In the genomic region with DNA sequence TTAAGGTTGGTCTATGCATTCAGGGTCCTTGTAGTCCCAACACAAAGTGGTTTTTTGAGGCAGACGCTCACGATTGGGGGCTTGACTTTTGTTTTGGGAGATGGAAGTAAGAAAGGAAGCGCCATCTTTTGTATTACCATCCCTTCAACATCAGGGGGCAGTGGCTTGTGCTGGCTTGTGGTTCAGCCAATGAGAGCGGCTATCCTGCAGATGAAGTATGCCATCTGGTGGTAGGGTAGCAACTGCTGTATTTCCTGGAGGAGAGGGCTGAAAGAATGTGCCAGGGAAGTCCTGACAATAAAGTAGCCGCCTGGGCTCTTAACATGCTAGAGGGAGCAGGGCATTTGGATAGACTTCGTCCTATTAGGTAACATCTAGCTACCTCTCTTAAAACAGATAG, we compare ENCODE assay signal across 20 mouse cellular contexts.
DNase-seq lines count a peak whose midpoint lies in the region; ATAC-seq and TF ChIP-seq lines count a peak whose summit lies in the region.
"Had no signal": no experiment of that assay in that cellular context is flagged by ENCODE, and none has a peak within 500 bp of the region (broad histone marks: within the 10 kb centered on the region; RNA-seq: fewer than 3 reads in every experiment).

No protein-coding gene starts in this region.

- no peaks in the 10 kb centered on the region for H3K9me3 ChIP-seq in midbrain, embryonic 11.5 days (ENCODE audit: control insufficient read depth, low read length)
- no peaks in the 10 kb centered on the region for H3K9me3 ChIP-seq in midbrain, embryonic 14.5 days (ENCODE audit: control insufficient read depth, low read length)
- H3K9me3 ChIP-seq: heart, embryonic 15.5 days; hindbrain, embryonic 13.5 days had no signal

- no peaks in the 10 kb centered on the region for H3K27me3 ChIP-seq in midbrain, embryonic 11.5 days (ENCODE audit: control insufficient read depth, insufficient read depth, low read length)
- no peaks in the 10 kb centered on the region for H3K27me3 ChIP-seq in midbrain, embryonic 14.5 days (ENCODE audit: control insufficient read depth, insufficient read depth, low read length)
- H3K27me3 ChIP-seq in small intestine, adult 2 months (ENCODE audit: control insufficient read depth, insufficient read depth, low read length): no peaks in the 10 kb centered on the region
- H3K27me3 ChIP-seq: heart, embryonic 15.5 days; hindbrain, embryonic 13.5 days had no signal

- DNase-seq in layer of hippocampus, adult 2 months (ENCODE audit: low spot score in 2 of 2): no peak
- no peak for DNase-seq in layer of hippocampus, postnatal 36 days
- DNase-seq in midbrain, embryonic 11.5 days (ENCODE audit: low spot score, missing footprints): peak; percentile 49
- no peak for DNase-seq in midbrain, embryonic 14.5 days
- DNase-seq in ES-CJ7 (ENCODE audit: low read depth, low spot score): peak; percentile 67
- DNase-seq in adrenal gland, adult (ENCODE audit: inconsistent age in 2 of 2, low spot score in 1 of 2): no peak
- DNase-seq: adrenal gland, postnatal 36 days; cerebellum, adult 9-10 months; gastrocnemius, postnatal 25 days; heart, postnatal 36 days; kidney, adult 9 months; kidney, postnatal 25 days; lung, adult 2 months had no signal

- no peak for TF ChIP-seq POLR2A in small intestine, adult 2 months (IDR thresholded peaks at IDR 0.05; ENCODE audit: low read depth, low read length)

- peak; percentile 35 for TF ChIP-seq CTCF in layer of hippocampus, adult 2 months (conservative IDR thresholded peaks at IDR 0.05)
- TF ChIP-seq CTCF in small intestine, adult 2 months (IDR thresholded peaks at IDR 0.05; ENCODE audit: extremely low read depth, insufficient read length, insufficient replicate concordance, low read depth, low read length): peak; percentile 37; the same call in 1 of the 2 replicates

- 95% methylated on average over 6 of the region's 6 CpGs for WGBS in midbrain, embryonic 11.5 days
- WGBS in midbrain, embryonic 14.5 days: 96% methylated on average over 6 of the region's 6 CpGs
- WGBS in small intestine, adult 2 months: 90% methylated on average over 6 of the region's 6 CpGs

- H3K27ac ChIP-seq in layer of hippocampus, adult 2 months: no peak overlapping the region
- H3K27ac ChIP-seq in midbrain, embryonic 11.5 days (ENCODE audit: low read depth, low read length): no peak overlapping the region
- H3K27ac ChIP-seq in midbrain, embryonic 14.5 days (replicated peaks; ENCODE audit: low read depth, low read length): no peak overlapping the region
- no peak overlapping the region for H3K27ac ChIP-seq in small intestine, adult 2 months (ENCODE audit: insufficient read depth, low read depth, low read length)
- H3K27ac ChIP-seq: heart, embryonic 15.5 days; hindbrain, embryonic 13.5 days; macrophage had no signal

- H3K36me3 ChIP-seq in midbrain, embryonic 11.5 days (ENCODE audit: control insufficient read depth, insufficient read depth, low read length): no peaks in the 10 kb centered on the region
- H3K36me3 ChIP-seq in midbrain, embryonic 14.5 days (ENCODE audit: control insufficient read depth, insufficient read depth, low read length): no peaks in the 10 kb centered on the region
- no peaks in the 10 kb centered on the region for H3K36me3 ChIP-seq in small intestine, adult 2 months (ENCODE audit: control insufficient read depth, insufficient read depth, low read length)
- H3K36me3 ChIP-seq: heart, embryonic 15.5 days; hindbrain, embryonic 13.5 days had no signal

- no peak for ATAC-seq in midbrain, embryonic 11.5 days (ENCODE audit: low FRiP score)
- ATAC-seq in midbrain, embryonic 14.5 days (ENCODE audit: low FRiP score, low TSS enrichment): no peak
- ATAC-seq in activated CD4-positive, CD25-positive, alpha-beta regulatory T cell, adult 4 months: no peak
- ATAC-seq: forebrain, embryonic 14.5 days; inflammation-experienced regulatory T-cells, adult 6 months had no signal

- no peak overlapping the region for H3K4me3 ChIP-seq in layer of hippocampus, adult 2 months
- no peak overlapping the region for H3K4me3 ChIP-seq in midbrain, embryonic 11.5 days (ENCODE audit: low read depth, low read length)
- H3K4me3 ChIP-seq in midbrain, embryonic 14.5 days (replicated peaks; ENCODE audit: low read depth, low read length): no peak overlapping the region
- H3K4me3 ChIP-seq in small intestine, adult 2 months (ENCODE audit: low read depth, low read length): no peak overlapping the region
- H3K4me3 ChIP-seq: heart, embryonic 15.5 days; hindbrain, embryonic 13.5 days had no signal

- H3K9ac ChIP-seq in midbrain, embryonic 11.5 days (ENCODE audit: low read length): no peak overlapping the region
- H3K9ac ChIP-seq in midbrain, embryonic 14.5 days (replicated peaks; ENCODE audit: low read length): no peak overlapping the region
- H3K9ac ChIP-seq: heart, embryonic 15.5 days; hindbrain, embryonic 13.5 days had no signal

- H3K4me1 ChIP-seq in midbrain, embryonic 11.5 days (ENCODE audit: control insufficient read depth, insufficient read depth, low read length): no peaks in the 10 kb centered on the region
- no peaks in the 10 kb centered on the region for H3K4me1 ChIP-seq in midbrain, embryonic 14.5 days (ENCODE audit: control insufficient read depth, insufficient read depth, low read length)
- H3K4me1 ChIP-seq in small intestine, adult 2 months (ENCODE audit: control insufficient read depth, insufficient read depth, insufficient read length, low read length): no peaks in the 10 kb centered on the region
- H3K4me1 ChIP-seq: heart, embryonic 15.5 days; hindbrain, embryonic 13.5 days had no signal

- no peak overlapping the region for H3K4me2 ChIP-seq in midbrain, embryonic 11.5 days
- H3K4me2 ChIP-seq in midbrain, embryonic 14.5 days (ENCODE audit: low read length): no peak overlapping the region
- H3K4me2 ChIP-seq: heart, embryonic 15.5 days; hindbrain, embryonic 13.5 days had no signal

Comparison
In these comparisons a context has a peak if more than half of its experiments do, and no peak if none do; other contexts are left out.
1. DNase-seq: peak in midbrain, embryonic 11.5 days (single experiment) and ES-CJ7 (single experiment); none in layer of hippocampus, adult 2 months (0 of 2), layer of hippocampus, postnatal 36 days (0 of 2), midbrain, embryonic 14.5 days (single experiment) and adrenal gland, adult (0 of 2).